Mouse (Mus musculus) G1E (cell line): Measurements from ENCODE around the gene Gm9508. TPM values are rescaled to one million over a fixed set of nuclear protein-coding genes. Genes with fewer than 3 reads are reported as not detected.

Experiments
- ATAC-seq: 2 replicates; pipeline ENCODE4 v1.8.0; 2016; ENCODE audit warnings: mild to moderate bottlenecking; ENCODE audit not compliant: insufficient number of reproducible peaks, poor library complexity, low FRiP score, severe bottlenecking; ENCODE audit errors: extremely low read depth
- DNase-seq: peaks from one replicate; pipeline ENCODE4 v3.0.0; 2012; ENCODE audit warnings: low spot score
- H3K27me3 ChIP-seq: 2 replicates; pipeline ENCODE4 v1.6.1; 2012; ENCODE audit warnings: mild to moderate bottlenecking, low read length, inconsistent platforms; ENCODE audit not compliant: insufficient read depth
- H3K36me3 ChIP-seq: replicated peaks from 2 replicates; pipeline ENCODE3; 2012; ENCODE audit warnings: mild to moderate bottlenecking, inconsistent platforms
- H3K4me1 ChIP-seq: 2 replicates; pipeline ENCODE4 v1.6.1; 2012; ENCODE audit warnings: low read depth, low read length, inconsistent platforms, mixed read lengths; ENCODE audit not compliant: insufficient read depth
- H3K4me3 ChIP-seq: 2 replicates; pipeline ENCODE4 v1.5.1; 2012; ENCODE audit warnings: low read depth, mild to moderate bottlenecking, inconsistent platforms, low read length, moderate library complexity, mixed read lengths
- H3K9me3 ChIP-seq: replicated peaks from 2 replicates; pipeline ENCODE4 v1.6.1; 2012; ENCODE audit warnings: inconsistent platforms
- CTCF ChIP-seq: IDR thresholded peaks from 2 replicates; pipeline ENCODE4 v1.5.1; 2012; ENCODE audit warnings: low read depth, low read length, inconsistent platforms, mixed read lengths
- GATA1 ChIP-seq: IDR thresholded peaks from 2 replicates; pipeline ENCODE4 v1.6.1; 2012; ENCODE audit warnings: borderline replicate concordance, low read length, inconsistent platforms, mixed read lengths
- GATA2 ChIP-seq: IDR thresholded peaks from 2 replicates; pipeline ENCODE4 v1.6.1; 2012; ENCODE audit warnings: low read depth, low read length, inconsistent platforms, borderline replicate concordance
- POLR2AphosphoS5 ChIP-seq: IDR thresholded peaks from 2 replicates; pipeline ENCODE4 v1.6.1; 2012; ENCODE audit warnings: low read depth, low read length, inconsistent platforms; ENCODE audit not compliant: insufficient replicate concordance
- TAL1 ChIP-seq: conservative IDR thresholded peaks from 2 replicates; pipeline ENCODE4 v1.6.1; 2012; ENCODE audit warnings: low read depth, low read length, inconsistent platforms, mixed read lengths
- polyA plus RNA-seq: library from polyadenylated mRNA; stranded (reverse); fragments of >175 nt; gene quantifications from 2 replicates; pipeline ENCODE4 v1.2.3, GENCODE M21; 2012
- total RNA-seq, 2 experiments: library from RNA; stranded (forward) in 1 of 2; stranded (reverse) in 1 of 2; fragments of 200-1000 nt in 1 of 2; fragments of >200 nt in 1 of 2; fragmentation: Nextera tagmentation in 1 of 2; gene quantifications; 2 replicates each; pipeline ENCODE4 v1.2.3; 2014 to 2017

Gene Gm9508
- total and polyA plus RNA-seq, 3 experiments: not detected

GRCm38 (mm10) chr10:77670710-77671109 lies 26.3 kb downstream of the Gm9508 start:
- Histone ChIP-seq H3K4me3 (no peak overlapping the region; the same call in 1 of the 2 replicates), H3K27me3 (peaks cover 21% of the 10 kb centered on the region), H3K4me1 (peaks cover 45% of the 10 kb centered on the region), H3K9me3 (no peaks in the 10 kb centered on the region), H3K36me3 (no peaks in the 10 kb centered on the region)
- ATAC-seq (no peak), DNase-seq (no peak)
- TF ChIP-seq TAL1: no peak
- no peak for TF ChIP-seq POLR2AphosphoS5
- no peak for TF ChIP-seq GATA2
- no peak for TF ChIP-seq GATA1
- no peak for TF ChIP-seq CTCF

- no peak for TF ChIP-seq TAL1
- TF ChIP-seq GATA2: no peak
- TF ChIP-seq GATA1: no peak
- no peak for TF ChIP-seq POLR2AphosphoS5
- TF ChIP-seq CTCF: no peak
- ATAC-seq: no peak
- Histone ChIP-seq H3K4me3 (no peak overlapping the region), H3K27me3 (peaks cover 26% of the 10 kb centered on the region), H3K36me3 (no peaks in the 10 kb centered on the region), H3K4me1 (peaks cover 29% of the 10 kb centered on the region), H3K9me3 (no peaks in the 10 kb centered on the region)
- DNase-seq: no peak
These were observed 29.6 kb downstream of the Gm9508 start for GRCm38 (mm10) chr10:77667402-77667801.

GRCm38 (mm10) chr10:77666342-77666741 lies 30.7 kb downstream of the Gm9508 start:
- H3K9me3 ChIP-seq: no peaks in the 10 kb centered on the region
- H3K4me1 ChIP-seq: peaks cover 24% of the 10 kb centered on the region
- no peak for TF ChIP-seq CTCF
- TF ChIP-seq GATA1: no peak
- no peak for TF ChIP-seq TAL1
- TF ChIP-seq POLR2AphosphoS5: no peak
- TF ChIP-seq GATA2: no peak
- no peak overlapping the region for H3K4me3 ChIP-seq
- no peak for DNase-seq
- peaks cover 29% of the 10 kb centered on the region for H3K27me3 ChIP-seq
- ATAC-seq: no peak
- no peaks in the 10 kb centered on the region for H3K36me3 ChIP-seq

GRCm38 (mm10) chr10:77663949-77664665 lies 32.9 kb downstream of the Gm9508 start:
- no peak for ATAC-seq
- no peak overlapping the region for H3K4me3 ChIP-seq

GRCm38 (mm10) chr10:77658286-77658994 lies 38.6 kb downstream of the Gm9508 start:
- Histone ChIP-seq H3K27me3 (peaks cover 50% of the 10 kb centered on the region), H3K4me3 (no peak overlapping the region; the same call in 1 of the 2 replicates), H3K4me1 (peaks cover 6% of the 10 kb centered on the region), H3K36me3 (no peaks in the 10 kb centered on the region), H3K9me3 (no peaks in the 10 kb centered on the region)
- no peak for TF ChIP-seq GATA1
- TF ChIP-seq CTCF: no peak
- TF ChIP-seq POLR2AphosphoS5: no peak
- TF ChIP-seq GATA2: no peak
- TF ChIP-seq TAL1: no peak
- no peak for DNase-seq
- ATAC-seq: no peak

More at GRCm38 (mm10) chr10:77663949-77664665, 32.9 kb downstream of the Gm9508 start:
- DNase-seq: no peak
- Histone ChIP-seq H3K27me3 (peaks cover 42% of the 10 kb centered on the region), H3K9me3 (no peaks in the 10 kb centered on the region), H3K4me1 (peaks cover 7% of the 10 kb centered on the region), H3K36me3 (no peaks in the 10 kb centered on the region)
- TF ChIP-seq POLR2AphosphoS5: no peak
- TF ChIP-seq TAL1: no peak
- TF ChIP-seq GATA2: no peak
- no peak for TF ChIP-seq CTCF
- no peak for TF ChIP-seq GATA1

GRCm38 (mm10) chr10:77652046-77652445 lies 45.0 kb downstream of the Gm9508 start:
- no peak for ATAC-seq
- TF ChIP-seq POLR2AphosphoS5 (no peak), GATA2 (no peak), CTCF (no peak), TAL1 (no peak), GATA1 (no peak)
- Histone ChIP-seq H3K9me3 (no peaks in the 10 kb centered on the region), H3K4me1 (no peaks in the 10 kb centered on the region), H3K27me3 (peaks cover 28% of the 10 kb centered on the region), H3K4me3 (no peak overlapping the region), H3K36me3 (peaks cover 15% of the 10 kb centered on the region)
- DNase-seq: no peak
